Mouse (Mus musculus): ENCODE data around the gene Etl4.

- TF ChIP-seq CTCF (IDR thresholded peaks at IDR 0.05; ENCODE audit: insufficient read depth, low read length) (no peak), POLR2A (IDR thresholded peaks at IDR 0.05; ENCODE audit: borderline replicate concordance, extremely low read depth, low read depth, low read length) (no peak)
Observed at GRCm38 (mm10) chr2:20568456-20568855, 658.9 kb downstream of the Etl4 start.

Data from lung, adult 2 months (tissue).